15 mouse cellular contexts compared by ENCODE assay signal in genomic region chr12:100999061-100999954, GRCm38 (mm10). TPM values are rescaled to one million over a fixed set of nuclear protein-coding genes. Genes with fewer than 3 reads are reported as not detected.
DNase-seq lines count a peak whose midpoint lies in the region; ATAC-seq and TF ChIP-seq lines count a peak whose summit lies in the region.
"Had no signal": no experiment of that assay in that cellular context is flagged by ENCODE, and none has a peak within 500 bp of the region (broad histone marks: within the 10 kb centered on the region; RNA-seq: fewer than 3 reads in every experiment).

No protein-coding gene starts in this region.

- 49% methylated on average over 7 of the region's 7 CpGs for WGBS in kidney, adult 2 months
- WGBS in embryonic facial prominence, embryonic 13.5 days, result 46% methylated on average over 7 of the region's 7 CpGs
- 58% methylated on average over 7 of the region's 7 CpGs for WGBS in liver, postnatal 0 days (ENCODE audit: insufficient replicate concordance)

- H3K27me3 ChIP-seq in kidney, adult 2 months (replicated peaks; ENCODE audit: control insufficient read depth, insufficient read depth, low read length), result no peaks in the 10 kb centered on the region
- H3K27me3 ChIP-seq in ES-Bruce4 (ENCODE audit: control insufficient read depth, insufficient read depth, low read length, poor library complexity, severe bottlenecking), result no peaks in the 10 kb centered on the region
- H3K27me3 ChIP-seq in embryonic facial prominence, embryonic 13.5 days, result peaks cover 14% of the 10 kb centered on the region
- H3K27me3 ChIP-seq in liver, postnatal 0 days (ENCODE audit: insufficient read depth, low read length), result no peaks in the 10 kb centered on the region
- H3K27me3 ChIP-seq: CH12.LX; neural tube, embryonic 12.5 days had no signal

- H3K9ac ChIP-seq in ES-Bruce4 (ENCODE audit: low read depth, poor library complexity, severe bottlenecking), result no peak overlapping the region
- H3K9ac ChIP-seq in embryonic facial prominence, embryonic 13.5 days, result no peak overlapping the region
- no peak overlapping the region for H3K9ac ChIP-seq in liver, postnatal 0 days (replicated peaks)
- H3K9ac ChIP-seq: forebrain, postnatal 0 days; limb, embryonic 13.5 days; neural tube, embryonic 12.5 days had no signal

- peak; percentile 42 for DNase-seq in kidney, adult 2 months
- DNase-seq in kidney, adult 11 months, result no peak
- DNase-seq in liver, postnatal 0 days, result no peak
- no peak for DNase-seq in adrenal gland, adult 18-20 months (ENCODE audit: low spot score in 2 of 2)
- no peak for DNase-seq in thymus, postnatal 10 days (ENCODE audit: low spot score in 2 of 2)
- DNase-seq: adrenal gland, postnatal 14 days; forebrain, postnatal 0 days; heart, adult 11 months; kidney, postnatal 10 days had no signal

- TF ChIP-seq CTCF in kidney, adult 2 months (conservative IDR thresholded peaks at IDR 0.05; ENCODE audit: insufficient read depth, insufficient read length, low read depth, low read length), result no peak
- TF ChIP-seq CTCF in ES-Bruce4 (IDR thresholded peaks at IDR 0.05; ENCODE audit: low read depth, low read length), result no peak
- no peak for TF ChIP-seq CTCF in liver, postnatal 0 days (IDR thresholded peaks at IDR 0.05; ENCODE audit: low read depth)

- TF ChIP-seq POLR2A in kidney, adult 2 months (IDR thresholded peaks at IDR 0.05; ENCODE audit: low read depth, low read length), result no peak
- no peak for TF ChIP-seq POLR2A in ES-Bruce4 (IDR thresholded peaks at IDR 0.05; ENCODE audit: insufficient read depth, low read length)

- H3K4me3 ChIP-seq in kidney, adult 2 months (ENCODE audit: insufficient read depth, low read depth, low read length), result no peak overlapping the region
- no peak overlapping the region for H3K4me3 ChIP-seq in ES-Bruce4 (ENCODE audit: low read depth, low read length)
- no peak overlapping the region for H3K4me3 ChIP-seq in embryonic facial prominence, embryonic 13.5 days
- no peak overlapping the region for H3K4me3 ChIP-seq in liver, postnatal 0 days (ENCODE audit: low read depth, low read length)
- H3K4me3 ChIP-seq: limb, embryonic 13.5 days; neural tube, embryonic 12.5 days had no signal

- ATAC-seq in embryonic facial prominence, embryonic 13.5 days (ENCODE audit: insufficient number of reproducible peaks, insufficient read depth, low FRiP score, low TSS enrichment, low read depth), result no peak
- peak; percentile 62 for ATAC-seq in liver, postnatal 0 days
- ATAC-seq: forebrain, postnatal 0 days had no signal

- H3K9me3 ChIP-seq in ES-Bruce4 (replicated peaks; ENCODE audit: control insufficient read depth, insufficient read depth, low read length, poor library complexity, severe bottlenecking), result no peaks in the 10 kb centered on the region
- no peaks in the 10 kb centered on the region for H3K9me3 ChIP-seq in embryonic facial prominence, embryonic 13.5 days
- no peaks in the 10 kb centered on the region for H3K9me3 ChIP-seq in liver, postnatal 0 days (ENCODE audit: low read length)
- H3K9me3 ChIP-seq: limb, embryonic 13.5 days; neural tube, embryonic 12.5 days had no signal

- no peak overlapping the region for H3K27ac ChIP-seq in kidney, adult 2 months (ENCODE audit: insufficient read depth, low read depth, low read length)
- H3K27ac ChIP-seq in ES-Bruce4 (ENCODE audit: insufficient read depth, low read length), result no peak overlapping the region
- H3K27ac ChIP-seq in embryonic facial prominence, embryonic 13.5 days, result peak overlapping the region; percentile 9; the same call in 1 of the 2 replicates
- H3K27ac ChIP-seq in liver, postnatal 0 days (ENCODE audit: low read depth), result no peak overlapping the region; the same call in 1 of the 2 replicates
- H3K27ac ChIP-seq: limb, embryonic 13.5 days; macrophage; neural tube, embryonic 12.5 days had no signal

- H3K36me3 ChIP-seq in kidney, adult 2 months (ENCODE audit: control insufficient read depth, insufficient read depth, low read length), result no peaks in the 10 kb centered on the region
- no peaks in the 10 kb centered on the region for H3K36me3 ChIP-seq in ES-Bruce4 (ENCODE audit: control insufficient read depth, insufficient read depth, low read length, poor library complexity, severe bottlenecking)
- H3K36me3 ChIP-seq in embryonic facial prominence, embryonic 13.5 days, result no peaks in the 10 kb centered on the region
- H3K36me3 ChIP-seq in liver, postnatal 0 days (replicated peaks; ENCODE audit: insufficient read depth, low read length), result no peaks in the 10 kb centered on the region
- H3K36me3 ChIP-seq: limb, embryonic 13.5 days; neural tube, embryonic 12.5 days had no signal

- H3K4me2 ChIP-seq in embryonic facial prominence, embryonic 13.5 days, result no peak overlapping the region
- no peak overlapping the region for H3K4me2 ChIP-seq in liver, postnatal 0 days (ENCODE audit: low read depth, low read length)
- H3K4me2 ChIP-seq: limb, embryonic 13.5 days; neural tube, embryonic 12.5 days had no signal

- H3K4me1 ChIP-seq in kidney, adult 2 months (ENCODE audit: control insufficient read depth, insufficient read depth, low read length), result peaks cover 28% of the 10 kb centered on the region
- peaks cover 32% of the 10 kb centered on the region for H3K4me1 ChIP-seq in ES-Bruce4 (ENCODE audit: control insufficient read depth, insufficient read depth, low read length)
- H3K4me1 ChIP-seq in embryonic facial prominence, embryonic 13.5 days, result peaks cover 46% of the 10 kb centered on the region
- H3K4me1 ChIP-seq in liver, postnatal 0 days (ENCODE audit: insufficient read depth), result peaks cover 34% of the 10 kb centered on the region

- peak; percentile 76 for TF ChIP-seq EP300 in ES-Bruce4 (IDR thresholded peaks at IDR 0.05; ENCODE audit: insufficient read depth, low read depth, low read length)
- no peak; the same call in 1 of the 2 replicates for TF ChIP-seq EP300 in liver, postnatal 0 days (IDR thresholded peaks at IDR 0.05; ENCODE audit: low read depth)

RNA-seq across cellular contexts. Expression of gene Ccdc88c, which starts 29.5 kb away (rescaled TPM):
- polyA plus RNA-seq in kidney, adult 2 months (2012; rRNA removed), result 5.4 and 6.6 TPM in 2 replicates
- polyA plus RNA-seq in ES-Bruce4 (2011; ENCODE audit: insufficient read depth, insufficient read length, low read depth, missing spikeins), result 69.0 and 73.5 TPM in 2 replicates
- 4.5 and 5.5 TPM in 2 replicates for polyA plus RNA-seq in embryonic facial prominence, embryonic 13.5 days (2015; fragmentation: Nextera tagmentation; extraction: Ambion mirVana)
- polyA plus RNA-seq in liver, postnatal 0 days (2015; fragmentation: Nextera tagmentation; extraction: Ambion mirVana), result 3.6 and 4.2 TPM in 2 replicates
- total RNA-seq in adrenal gland, adult 18-20 months (2021), result 1 to 10 TPM; 1.1 to 2.1 TPM
